Mouse (Mus musculus) kidney, embryonic 15.5 days (tissue): ENCODE results near the gene Szrd1. TPM values are rescaled to one million over a fixed set of nuclear protein-coding genes. Genes with fewer than 3 reads are reported as not detected.

Source experiments
- ATAC-seq: fragments of 200-750 bp; cut with Nextera tagmentation; replicated peaks from 2 replicates; pipeline ENCODE4 v1.8.0; 2017; ENCODE audit warnings: moderate TSS enrichment; ENCODE audit not compliant: low FRiP score
- H3K27ac ChIP-seq: fragments of 300-500 bp; sonication (generic); 2 replicates; pipeline ENCODE4 v1.5.1; 2015; ENCODE audit warnings: mild to moderate bottlenecking, inconsistent platforms
- H3K27me3 ChIP-seq: fragments of 300-500 bp; sonication (generic); 2 replicates; pipeline ENCODE4 v1.6.1; 2015; ENCODE audit warnings: inconsistent platforms
- H3K36me3 ChIP-seq: fragments of 300-500 bp; sonication (generic); 2 replicates; pipeline ENCODE4 v1.6.1; 2015; ENCODE audit warnings: inconsistent platforms
- H3K4me1 ChIP-seq: fragments of 300-500 bp; sonication (generic); 2 replicates; pipeline ENCODE4 v1.6.1; 2015; ENCODE audit warnings: inconsistent platforms
- H3K4me2 ChIP-seq: fragments of 300-500 bp; sonication (generic); 2 replicates; pipeline ENCODE4 v1.6.1; 2015; ENCODE audit warnings: moderate library complexity, mild to moderate bottlenecking, inconsistent platforms
- H3K4me3 ChIP-seq: fragments of 300-500 bp; sonication (generic); replicated peaks from 2 replicates; pipeline ENCODE4 v1.5.1; 2015; ENCODE audit warnings: mild to moderate bottlenecking, inconsistent platforms
- H3K9ac ChIP-seq: fragments of 300-500 bp; sonication (generic); 2 replicates; pipeline ENCODE4 v1.6.1; 2015; ENCODE audit warnings: mild to moderate bottlenecking, inconsistent platforms
- H3K9me3 ChIP-seq: fragments of 300-500 bp; sonication (generic); replicated peaks from 2 replicates; pipeline ENCODE4 v1.6.1; 2016; ENCODE audit warnings: inconsistent platforms
- WGBS: fragments of 180-500 bp; shearing (Covaris S2); methylation state at CpG from one replicate; pipeline ENCODE4 v1.1.7; 2015; ENCODE audit warnings: mixed read lengths; 5-methylcytosine and 5-hydroxymethylcytosine counted together
- polyA plus RNA-seq: library from polyadenylated mRNA; unstranded; fragments of >200 nt; fragmentation: Nextera tagmentation; extraction: Ambion mirVana; gene quantifications from 2 replicates; pipeline ENCODE4 v1.2.1, GENCODE M21; 2015

Szrd1 gene
- polyA plus RNA-seq, 1 experiment from 2014 or later = 49.6 TPM

GRCm38 (mm10) chr4:141131531-141132061 lies 8.0 kb downstream of the Szrd1 start:
- 13% methylated on average over 5 of the region's 5 CpGs for WGBS
- Histone ChIP-seq H3K4me2 (peak overlapping the region; percentile 41), H3K9ac (peak overlapping the region; percentile 34; the same call in 1 of the 2 replicates), H3K4me1 (peaks cover 70% of the 10 kb centered on the region), H3K9me3 (no peaks in the 10 kb centered on the region), H3K27me3 (no peaks in the 10 kb centered on the region), H3K27ac (peak overlapping the region; percentile 96), H3K36me3 (no peaks in the 10 kb centered on the region), H3K4me3 (0 out of 2 replicates have a peak overlapping the region, but pooled peaks have one; percentile 3)
- peak; percentile 67 for ATAC-seq

- peak overlapping the region; percentile 96 for H3K27ac ChIP-seq
- H3K27me3 ChIP-seq = no peaks in the 10 kb centered on the region
- no peaks in the 10 kb centered on the region for H3K9me3 ChIP-seq
- peaks cover 5% of the 10 kb centered on the region; the same call in 1 of the 2 replicates for H3K36me3 ChIP-seq
- WGBS = 48% methylated on average over 6 of the region's 6 CpGs
- H3K4me1 ChIP-seq = peaks cover 67% of the 10 kb centered on the region
- peak overlapping the region; percentile 41 for H3K4me2 ChIP-seq
- no peak overlapping the region for H3K4me3 ChIP-seq
- no peak overlapping the region for H3K9ac ChIP-seq
- peak; percentile 10; the same call in 1 of the 2 replicates for ATAC-seq
Measured at GRCm38 (mm10) chr4:141130704-141131342, 8.8 kb downstream of the Szrd1 start.

GRCm38 (mm10) chr4:141129190-141129710 lies 10.3 kb downstream of the Szrd1 start:
- 59% methylated on average over 6 of the region's 6 CpGs for WGBS
- H3K9me3 ChIP-seq = no peaks in the 10 kb centered on the region

GRCm38 (mm10) chr4:141123065-141123464 lies 16.5 kb downstream of the Szrd1 start:
- no peak overlapping the region for H3K4me2 ChIP-seq
- no peak overlapping the region for H3K4me3 ChIP-seq
- peaks cover 28% of the 10 kb centered on the region for H3K36me3 ChIP-seq
- no peaks in the 10 kb centered on the region for H3K27me3 ChIP-seq
- no peak for ATAC-seq
- peak overlapping the region; percentile 20; the same call in 1 of the 2 replicates for H3K27ac ChIP-seq
- peaks cover 46% of the 10 kb centered on the region for H3K4me1 ChIP-seq
- no peaks in the 10 kb centered on the region for H3K9me3 ChIP-seq
- no peak overlapping the region for H3K9ac ChIP-seq
- 33% methylated on average over 1 of the region's 1 CpGs for WGBS

More at GRCm38 (mm10) chr4:141129190-141129710, 10.3 kb downstream of the Szrd1 start:
- Histone ChIP-seq H3K9ac (no peak overlapping the region), H3K27ac (no peak overlapping the region), H3K4me1 (peaks cover 58% of the 10 kb centered on the region), H3K36me3 (peaks cover 8% of the 10 kb centered on the region; the same call in 1 of the 2 replicates), H3K4me2 (no peak overlapping the region), H3K27me3 (no peaks in the 10 kb centered on the region), H3K4me3 (no peak overlapping the region)
- no peak for ATAC-seq

- H3K4me2 ChIP-seq = no peak overlapping the region
- no peak overlapping the region for H3K9ac ChIP-seq
- H3K27me3 ChIP-seq = no peaks in the 10 kb centered on the region
- H3K36me3 ChIP-seq = peaks cover 32% of the 10 kb centered on the region
- peaks cover 46% of the 10 kb centered on the region for H3K4me1 ChIP-seq
- WGBS = 72% methylated on average over 7 of the region's 7 CpGs
- ATAC-seq = no peak
- peak overlapping the region; percentile 20; the same call in 1 of the 2 replicates for H3K27ac ChIP-seq
- no peak overlapping the region for H3K4me3 ChIP-seq
- H3K9me3 ChIP-seq = no peaks in the 10 kb centered on the region
Measured at GRCm38 (mm10) chr4:141122663-141123062, 16.9 kb downstream of the Szrd1 start.

- Histone ChIP-seq H3K36me3 (peaks cover 45% of the 10 kb centered on the region), H3K4me1 (peaks cover 41% of the 10 kb centered on the region), H3K9me3 (no peaks in the 10 kb centered on the region), H3K27me3 (no peaks in the 10 kb centered on the region), H3K4me2 (no peak overlapping the region), H3K27ac (no peak overlapping the region), H3K4me3 (no peak overlapping the region), H3K9ac (no peak overlapping the region)
- 0 out of 2 replicates have a peak, but pooled peaks have one; percentile 34 for ATAC-seq
- WGBS = 27% methylated on average over 11 of the region's 11 CpGs
Measured at GRCm38 (mm10) chr4:141120700-141121099, 18.9 kb downstream of the Szrd1 start.

- H3K4me3 ChIP-seq = no peak overlapping the region
- H3K27ac ChIP-seq = 0 out of 2 replicates have a peak overlapping the region, but pooled peaks have one; percentile 18
- peaks cover 61% of the 10 kb centered on the region for H3K36me3 ChIP-seq
- 72% methylated on average over 4 of the region's 4 CpGs for WGBS
- peaks cover 42% of the 10 kb centered on the region for H3K4me1 ChIP-seq
- H3K27me3 ChIP-seq = no peaks in the 10 kb centered on the region
- H3K9ac ChIP-seq = no peak overlapping the region
- no peaks in the 10 kb centered on the region for H3K9me3 ChIP-seq
- H3K4me2 ChIP-seq = no peak overlapping the region
- ATAC-seq = no peak
Measured at GRCm38 (mm10) chr4:141118691-141119090, 20.9 kb downstream of the Szrd1 start.

GRCm38 (mm10) chr4:141115398-141115797 lies 24.2 kb downstream of the Szrd1 start:
- peaks cover 89% of the 10 kb centered on the region for H3K36me3 ChIP-seq
- peaks cover 27% of the 10 kb centered on the region for H3K4me1 ChIP-seq
- H3K4me2 ChIP-seq = no peak overlapping the region
- 85% methylated on average over 8 of the region's 8 CpGs for WGBS
- no peak overlapping the region for H3K4me3 ChIP-seq
- H3K27ac ChIP-seq = no peak overlapping the region
- no peak for ATAC-seq
- no peaks in the 10 kb centered on the region for H3K27me3 ChIP-seq
- H3K9me3 ChIP-seq = 0 out of 2 replicates have a peak, but pooled peaks cover 5% of the 10 kb centered on the region
- H3K9ac ChIP-seq = no peak overlapping the region

- Histone ChIP-seq H3K36me3 (peaks cover 96% of the 10 kb centered on the region), H3K27ac (peak overlapping the region; percentile 18; the same call in 1 of the 2 replicates), H3K4me3 (no peak overlapping the region), H3K9me3 (0 out of 2 replicates have a peak, but pooled peaks cover 5% of the 10 kb centered on the region), H3K9ac (no peak overlapping the region), H3K4me1 (peaks cover 25% of the 10 kb centered on the region), H3K4me2 (no peak overlapping the region), H3K27me3 (no peaks in the 10 kb centered on the region)
- ATAC-seq = no peak
- 79% methylated on average over 6 of the region's 6 CpGs for WGBS
Measured at GRCm38 (mm10) chr4:141114521-141114981, 25.0 kb downstream of the Szrd1 start.

- Histone ChIP-seq H3K4me1 (peaks cover 21% of the 10 kb centered on the region), H3K36me3 (peaks cover 90% of the 10 kb centered on the region), H3K9ac (no peak overlapping the region), H3K27me3 (no peaks in the 10 kb centered on the region), H3K27ac (peak overlapping the region; percentile 18; the same call in 1 of the 2 replicates), H3K4me2 (no peak overlapping the region), H3K4me3 (no peak overlapping the region), H3K9me3 (0 out of 2 replicates have a peak, but pooled peaks cover 5% of the 10 kb centered on the region)
- ATAC-seq = 0 out of 2 replicates have a peak, but pooled peaks have one; percentile 30
- 65% methylated on average over 7 of the region's 7 CpGs for WGBS
Measured at GRCm38 (mm10) chr4:141113831-141114230, 25.7 kb downstream of the Szrd1 start.

GRCm38 (mm10) chr4:141108196-141108732 lies 31.3 kb downstream of the Szrd1 start:
- H3K27me3 ChIP-seq = no peaks in the 10 kb centered on the region
- no peak overlapping the region for H3K4me3 ChIP-seq
- ATAC-seq = no peak
- 0 out of 2 replicates have a peak, but pooled peaks cover 5% of the 10 kb centered on the region for H3K9me3 ChIP-seq
- no peak overlapping the region for H3K9ac ChIP-seq
- peaks cover 36% of the 10 kb centered on the region for H3K36me3 ChIP-seq
- 38% methylated on average over 10 of the region's 10 CpGs for WGBS
- H3K27ac ChIP-seq = 0 out of 2 replicates have a peak overlapping the region, but pooled peaks have one; percentile 46
- H3K4me1 ChIP-seq = peaks cover 15% of the 10 kb centered on the region; the same call in 1 of the 2 replicates
- no peak overlapping the region for H3K4me2 ChIP-seq
